Mouse (Mus musculus) layer of hippocampus, adult 9-11 months (tissue): Measurements from ENCODE around the gene Eci3.
A peak's percentile ranks its signal among the peaks of the same experiment; 100 is the strongest.
"Not testable (repeated sequence)": the region's sequence is repeated elsewhere in the genome, so short reads cannot be mapped to it uniquely, and the experiment has no call there.

Source experiments
- DNase-seq: peaks from one replicate; pipeline ENCODE4 v3.0.0; 2022

The Eci3 gene

DNA sequence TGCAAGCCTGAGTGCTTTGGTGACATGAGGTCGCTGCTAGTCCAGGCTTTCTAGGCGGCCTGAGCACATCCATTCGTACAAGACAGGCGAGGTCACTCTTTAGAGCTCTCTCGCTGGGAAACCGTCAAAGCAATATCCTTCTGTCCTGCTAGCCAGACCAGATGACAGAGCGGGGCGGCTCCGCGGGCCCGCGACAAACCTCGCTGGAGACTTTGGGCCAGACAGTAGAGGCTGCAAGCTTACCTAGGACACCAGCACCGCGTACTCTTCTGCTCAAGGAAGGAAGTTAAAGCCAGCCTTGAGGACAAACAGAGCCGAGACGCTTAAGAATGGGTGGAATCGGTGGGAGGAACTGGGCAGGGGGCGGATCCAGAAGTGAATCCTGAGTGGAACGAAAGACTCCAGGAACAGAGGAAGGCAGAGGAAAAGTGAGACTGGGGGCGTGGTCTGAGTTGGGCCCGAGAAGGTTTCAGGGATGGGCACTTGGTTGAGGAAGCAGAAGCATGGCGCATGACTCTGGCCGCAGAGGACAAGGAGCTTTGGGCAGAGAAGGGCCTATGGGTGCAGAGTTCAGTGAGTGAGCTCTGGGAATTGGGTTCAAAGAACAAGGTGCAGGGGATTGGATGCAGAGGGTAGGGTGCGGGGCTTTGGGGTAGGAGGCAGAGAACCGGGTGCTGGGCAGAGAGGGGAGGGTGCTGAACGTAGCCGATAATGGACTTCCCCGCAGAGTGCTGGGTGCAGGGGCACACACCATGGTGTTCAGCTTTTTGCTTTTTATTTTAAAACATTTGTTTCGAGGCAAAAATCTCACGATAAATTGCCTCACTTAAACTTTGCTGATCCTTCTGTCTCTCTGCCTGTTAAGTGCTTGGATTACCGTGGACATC, at the start of gene Eci3:
Eci3 (minus strand) TSS at position 300 of the 887 bp plus-strand sequence.
- DNase-seq: no peak

DNA sequence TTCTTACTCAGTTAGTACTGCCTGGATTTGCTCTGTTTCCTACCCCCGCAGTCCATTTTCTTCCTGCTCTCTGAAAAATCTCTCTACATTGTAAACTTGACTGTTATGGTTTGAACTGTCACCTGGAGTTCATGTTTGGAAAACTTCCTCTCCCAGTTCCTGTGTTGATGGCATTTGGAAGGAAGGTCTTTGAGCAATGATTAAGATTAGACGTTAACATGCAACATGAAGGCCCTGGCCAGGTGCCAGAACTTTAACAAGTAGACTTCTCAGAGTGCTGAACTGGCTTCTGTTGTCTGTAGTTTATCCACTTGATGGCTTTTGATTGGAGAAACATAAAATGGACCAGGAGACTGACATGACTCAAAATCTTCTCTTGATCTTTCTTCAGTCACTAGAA, 32.3 kb upstream of the Eci3 start:
- no peak for DNase-seq

DNA sequence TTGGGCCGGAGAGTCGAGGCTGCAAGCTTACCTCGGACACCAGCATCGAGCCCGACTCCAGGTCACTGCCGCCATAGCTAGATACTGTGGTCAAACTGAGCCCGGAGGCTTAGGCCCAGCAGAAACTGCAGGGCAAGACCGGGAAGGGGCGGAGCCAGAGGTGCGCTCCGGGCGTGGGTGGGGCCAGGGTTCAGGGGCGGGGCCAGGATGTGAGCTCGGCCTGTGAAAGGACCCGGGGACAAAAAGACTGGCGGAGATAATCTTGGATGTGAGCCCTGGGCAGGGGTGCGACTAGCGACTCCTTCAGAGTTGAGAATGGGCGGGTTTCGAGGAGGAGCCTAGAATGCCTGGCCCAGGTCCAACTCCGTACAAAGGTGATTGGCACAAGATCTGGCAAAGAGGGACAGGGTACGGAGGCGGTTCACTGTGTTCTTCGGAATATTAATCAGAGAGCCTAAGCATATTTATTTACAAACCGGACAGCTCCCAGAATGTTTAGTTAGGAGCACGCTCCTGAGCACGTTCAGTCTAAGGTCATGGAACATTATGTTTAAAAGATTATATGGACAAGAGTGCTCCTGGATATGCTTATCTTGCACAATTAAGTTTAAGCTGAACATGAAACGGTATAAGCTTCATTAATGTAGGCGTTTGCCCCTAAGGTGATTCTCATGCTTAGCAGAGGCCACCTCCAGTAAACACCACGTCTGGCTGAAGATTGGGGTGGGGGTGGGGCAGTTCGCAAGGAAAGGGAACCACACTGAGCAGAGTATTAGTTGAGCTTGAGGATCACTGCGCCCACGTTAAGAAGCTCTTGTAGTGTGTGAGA, 30.6 kb upstream of the Eci3 start:
- peak; percentile 90 for DNase-seq

DNA sequence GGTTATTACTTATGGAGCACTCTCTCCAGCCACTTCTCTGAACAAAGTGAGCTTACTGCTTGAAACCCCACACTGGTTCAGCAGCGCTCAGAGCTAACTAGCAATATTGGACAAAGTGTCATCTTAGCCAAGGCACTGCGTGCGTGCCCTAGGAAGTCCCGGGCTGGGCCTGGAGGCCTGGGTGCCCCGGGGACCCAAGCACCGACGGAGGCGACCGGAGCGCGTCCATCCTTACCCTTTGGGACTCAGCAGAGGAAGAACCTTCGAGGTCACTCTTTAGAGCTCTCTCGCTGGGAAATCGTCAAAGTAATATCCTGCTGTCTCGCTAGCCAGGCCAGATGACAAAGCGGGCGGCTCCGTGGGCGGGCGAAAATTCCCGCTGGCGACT, 30.0 kb upstream of the Eci3 start:
- DNase-seq: no peak

DNA sequence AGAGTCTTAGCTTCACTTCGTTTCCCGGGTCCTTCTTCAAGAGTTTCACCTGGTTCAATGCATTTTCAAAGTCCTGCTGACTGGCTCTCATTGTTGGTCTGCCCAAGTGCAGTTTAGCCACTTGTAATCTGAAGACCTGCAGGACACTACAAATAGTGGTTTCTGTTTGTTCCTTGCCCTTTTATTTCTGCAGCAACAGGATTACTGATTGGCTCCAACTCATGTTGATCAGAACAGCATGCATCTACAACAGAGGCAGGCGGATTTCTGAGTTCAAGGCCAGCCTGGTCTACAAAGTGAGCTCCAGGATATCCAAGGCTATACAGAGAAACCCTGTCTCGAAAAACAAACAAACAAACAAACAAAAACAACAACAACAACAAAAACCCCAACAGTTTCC, 29.5 kb upstream of the Eci3 start:
- DNase-seq: no peak

DNA sequence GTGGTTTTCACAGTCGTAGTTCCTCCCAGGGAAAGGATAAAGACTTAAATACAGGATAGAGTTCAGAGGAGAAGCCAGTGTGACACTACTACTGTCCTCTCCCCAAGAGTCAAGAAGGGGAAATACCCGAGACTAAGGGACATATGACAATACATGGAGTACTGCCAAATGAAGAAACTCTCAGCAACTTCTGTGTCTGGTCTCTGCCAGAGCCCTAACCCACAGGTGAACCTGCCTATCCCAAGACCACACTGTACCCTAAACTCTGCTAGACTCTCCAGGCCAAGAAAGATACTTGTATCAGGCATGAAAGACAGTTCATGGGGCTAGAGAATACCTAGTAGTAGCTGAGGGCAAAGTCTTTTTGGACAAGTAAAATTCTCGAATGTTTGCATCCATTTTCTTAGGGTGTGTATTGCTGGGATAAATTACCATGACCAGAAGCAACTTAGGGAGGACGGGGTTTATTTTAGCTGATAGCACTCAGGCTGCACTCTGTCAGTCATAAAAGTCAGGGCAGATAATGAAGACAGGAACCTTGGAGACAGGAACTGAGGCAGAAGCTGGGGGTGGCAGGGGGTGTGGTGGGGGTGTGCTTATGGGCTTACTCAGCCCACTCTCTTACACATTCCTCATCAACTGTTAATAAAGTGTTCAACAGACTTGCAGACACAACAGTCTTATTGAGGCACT, 28.1 kb upstream of the Eci3 start:
- no peak for DNase-seq

DNA sequence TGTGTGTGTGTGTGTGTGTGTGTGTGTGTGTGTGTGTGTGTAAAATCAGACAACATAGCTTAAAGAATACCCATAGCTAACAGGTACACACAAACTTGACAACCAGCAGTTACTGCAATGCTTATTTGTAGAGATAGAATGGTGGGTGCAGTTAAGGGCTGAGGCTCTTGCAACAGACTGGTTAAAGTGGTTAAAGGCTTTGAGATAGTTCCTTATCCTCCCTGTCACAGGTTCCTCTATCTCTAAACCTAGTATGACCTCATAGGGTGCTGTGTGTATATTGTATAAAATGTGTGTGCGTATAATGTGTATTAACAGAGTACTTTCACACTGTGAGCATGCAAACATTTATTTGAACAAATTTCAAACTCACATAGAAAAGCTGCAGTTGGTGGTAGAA, 19.9 kb upstream of the Eci3 start:
- DNase-seq: not testable (repeated sequence)

DNA sequence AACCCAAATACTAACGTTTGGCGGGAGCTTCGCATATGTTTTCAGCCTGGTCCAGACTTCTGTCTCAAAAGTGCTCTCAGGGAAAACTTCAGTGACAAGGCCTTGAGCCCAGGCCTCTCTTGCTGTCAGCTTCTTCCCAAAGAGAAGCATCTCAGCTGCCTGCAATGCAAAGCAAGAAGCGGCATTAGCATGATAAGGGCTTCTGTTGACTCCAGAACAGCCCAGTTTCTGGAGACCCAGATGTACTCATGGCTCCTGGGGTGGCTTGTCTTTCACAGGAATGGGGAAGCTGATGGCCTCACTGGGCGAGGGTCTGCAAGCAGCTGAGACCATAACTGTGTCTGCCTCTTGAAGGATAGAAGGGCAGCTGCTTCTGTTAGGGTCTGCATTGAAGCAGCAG, 15.0 kb upstream of the Eci3 start:
- not testable (repeated sequence) for DNase-seq

DNA sequence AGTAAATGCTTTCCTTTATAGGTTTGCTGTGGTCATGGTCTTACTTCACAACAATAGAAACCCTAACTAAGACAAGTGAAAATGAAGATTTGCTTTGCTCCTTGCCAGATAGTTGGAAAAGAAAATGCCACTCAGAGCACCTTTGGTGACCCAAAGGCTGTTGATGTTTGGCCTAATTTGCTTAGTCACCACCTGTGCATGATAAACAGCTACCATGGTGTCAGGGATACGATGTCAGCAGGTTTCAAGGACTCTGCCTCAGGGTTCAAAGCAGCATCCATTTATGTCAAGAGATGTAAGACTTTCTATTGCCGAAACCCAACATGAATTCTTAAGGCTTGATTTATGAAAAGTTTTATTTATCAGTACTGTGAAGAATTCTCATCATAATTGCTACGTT, 13.8 kb upstream of the Eci3 start:
- DNase-seq: no peak

DNA sequence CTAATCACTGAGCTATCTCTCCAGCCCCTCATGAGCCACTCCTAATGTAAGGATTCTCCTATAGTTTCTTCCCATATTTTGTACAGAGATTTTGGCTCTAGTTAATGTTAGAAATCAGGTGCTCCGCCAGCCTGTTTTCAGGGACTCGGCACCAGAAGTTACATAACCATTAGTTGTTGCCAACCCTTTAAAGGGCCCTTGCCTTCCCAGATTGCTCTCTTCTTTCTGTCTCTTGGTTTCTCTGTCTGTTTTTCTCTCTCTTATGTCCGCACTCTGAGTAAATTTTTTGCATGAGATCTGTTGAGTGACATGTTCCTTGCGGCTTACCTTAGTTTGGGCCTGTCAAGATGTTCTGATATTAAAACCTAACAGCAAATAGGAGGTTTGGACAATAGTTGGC, 12.5 kb upstream of the Eci3 start:
- DNase-seq: no peak

DNA sequence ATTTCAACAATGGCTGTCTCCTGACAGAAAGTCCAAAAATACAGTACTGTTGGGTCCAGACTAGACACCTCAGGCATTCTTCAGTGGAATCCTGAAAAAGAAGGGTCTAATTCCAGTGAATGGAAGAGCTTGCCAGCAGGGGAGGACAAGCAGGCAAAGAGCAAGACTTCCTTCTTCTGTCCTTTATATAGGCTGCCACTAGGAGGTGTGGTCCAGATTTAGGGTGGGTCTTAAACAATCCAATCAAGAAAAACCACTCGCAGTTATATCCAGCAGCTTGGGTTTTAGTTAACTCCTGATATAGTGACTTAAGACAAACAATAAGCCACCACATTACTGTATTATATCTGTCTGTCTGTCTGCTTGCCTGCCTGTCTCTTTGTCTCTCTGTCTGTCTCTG, 10.2 kb upstream of the Eci3 start:
- no peak for DNase-seq

DNA sequence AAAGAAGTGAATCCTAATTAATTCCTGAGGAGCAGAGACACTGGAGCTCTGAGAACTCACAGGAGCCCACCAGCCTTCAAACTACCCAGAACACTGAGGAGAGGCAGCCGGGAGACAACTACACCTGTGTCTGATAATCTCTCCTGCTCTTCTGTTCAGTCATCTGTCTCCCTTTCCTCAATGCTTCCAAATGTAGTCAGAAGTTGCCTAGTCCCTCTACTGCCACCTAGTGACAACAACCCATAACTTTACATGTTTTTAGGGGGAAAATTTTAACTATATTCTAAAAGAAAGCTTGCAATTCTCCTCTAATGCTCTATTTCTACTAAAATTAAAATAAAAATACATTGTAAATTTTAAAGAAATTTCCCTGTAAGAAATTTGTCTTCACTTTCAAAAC, 9.5 kb upstream of the Eci3 start:
- no peak for DNase-seq

DNA sequence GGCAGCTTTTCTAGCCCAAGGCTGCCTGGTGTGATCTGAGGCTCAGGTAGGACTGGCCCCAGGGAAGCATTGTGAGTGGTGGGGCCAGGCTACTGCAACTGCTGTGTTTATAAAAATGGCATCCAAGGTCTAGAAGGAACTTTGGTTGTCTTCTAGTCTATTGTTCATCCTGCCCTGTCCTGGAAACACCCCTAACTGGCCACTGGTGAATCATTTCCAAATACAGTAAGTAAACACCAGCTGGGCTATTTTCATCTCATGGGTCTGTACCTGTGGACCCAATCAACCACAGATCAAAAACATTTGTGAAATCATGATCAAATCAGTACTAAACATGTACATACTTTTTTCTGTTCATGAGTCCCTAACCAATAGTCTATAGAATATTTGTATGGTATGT, 8.8 kb upstream of the Eci3 start:
- DNase-seq: not testable (repeated sequence)

DNA sequence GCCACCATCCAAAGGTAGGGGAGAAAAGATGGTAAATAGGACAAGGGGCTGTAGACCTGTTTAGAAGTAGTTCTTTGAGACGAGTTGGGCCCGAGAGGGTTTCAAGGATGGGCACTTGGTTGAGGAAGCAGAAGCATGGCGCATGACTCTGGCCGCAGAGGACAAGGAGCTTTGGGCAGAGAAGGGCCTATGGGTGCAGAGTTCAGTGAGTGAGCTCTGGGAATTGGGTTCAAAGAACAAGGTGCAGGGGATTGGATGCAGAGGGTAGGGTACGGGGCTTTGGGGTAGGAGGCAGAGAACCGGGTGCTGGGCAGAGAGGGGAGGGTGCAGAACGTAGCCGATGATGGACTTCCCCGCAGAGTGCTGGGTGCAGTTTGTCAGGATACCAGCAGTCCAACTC, 2.0 kb upstream of the Eci3 start:
- not testable (repeated sequence) for DNase-seq

DNA sequence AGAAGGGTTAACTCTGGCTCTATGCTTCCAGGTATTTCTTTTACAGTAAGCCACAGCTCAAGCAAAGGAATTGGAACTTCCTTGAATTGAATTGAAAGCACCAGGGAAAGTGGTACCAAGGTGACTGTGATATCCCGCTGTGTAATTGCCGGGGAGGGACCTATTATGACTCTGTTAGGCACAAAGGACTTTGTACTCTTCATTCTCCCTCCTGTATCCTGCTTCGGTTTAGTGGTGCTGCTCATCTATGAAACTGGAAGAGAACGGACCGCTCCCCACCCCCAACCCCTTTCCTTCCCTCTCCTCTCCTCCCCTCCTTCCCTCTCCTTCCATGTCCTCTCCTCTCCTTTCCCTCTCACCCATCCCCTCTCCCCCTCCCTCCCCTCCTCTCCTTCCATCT, 1.3 kb upstream of the Eci3 start:
- no peak for DNase-seq

DNA sequence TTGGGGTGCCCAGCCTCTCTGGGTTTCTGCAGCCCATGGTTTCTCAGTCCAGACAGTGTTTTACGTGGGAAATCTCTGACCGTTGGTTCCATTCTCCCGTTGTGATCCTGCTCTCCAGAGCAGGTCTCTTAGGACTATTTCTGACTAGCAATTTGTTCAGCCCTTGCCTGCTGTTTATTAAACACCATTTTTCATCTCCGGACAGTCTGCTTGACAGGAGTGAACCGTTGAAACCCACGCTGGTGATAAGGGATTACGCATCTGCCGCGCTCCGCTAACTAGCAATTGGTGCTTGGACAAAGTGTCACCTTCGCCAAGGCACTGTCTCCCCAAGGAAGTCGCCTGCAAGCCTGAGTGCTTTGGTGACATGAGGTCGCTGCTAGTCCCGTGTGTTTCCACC, 809 bp upstream of the Eci3 start:
- DNase-seq: no peak

DNA sequence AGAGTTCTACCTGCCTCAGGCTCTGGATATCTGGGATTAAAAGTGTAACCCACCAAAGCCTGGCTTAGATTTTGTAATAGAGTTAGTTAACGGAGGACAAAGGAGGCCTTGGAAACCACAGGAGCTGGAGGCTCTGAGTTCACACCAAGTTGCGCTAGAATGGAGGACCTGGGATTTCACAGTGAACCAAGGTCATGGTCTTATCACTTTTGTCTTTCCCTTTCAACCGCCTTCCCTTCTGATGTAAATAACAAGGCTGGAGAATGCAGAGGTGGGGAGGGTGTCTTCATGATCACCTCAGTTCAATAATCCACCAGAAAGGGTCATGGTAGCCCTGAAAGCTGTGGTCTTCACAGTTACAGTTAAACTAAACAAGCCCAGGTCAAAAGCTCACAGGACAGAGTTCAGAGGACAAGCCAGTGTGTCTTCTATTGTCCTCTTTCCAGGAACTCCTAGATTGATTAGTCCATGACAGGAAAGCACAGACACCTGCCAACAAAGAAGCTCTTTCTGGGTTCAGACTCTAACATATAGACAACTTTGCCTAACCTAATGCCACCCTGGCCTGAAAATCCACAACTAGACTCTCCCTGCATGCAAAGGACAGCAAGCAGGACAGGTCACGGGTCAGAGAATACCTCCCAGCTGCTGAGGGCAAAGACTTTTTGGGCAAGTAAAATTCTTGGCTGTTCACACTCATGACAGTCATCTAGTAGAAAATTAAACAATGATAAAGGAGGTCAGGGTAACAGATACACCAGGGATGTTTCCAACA, 2.4 kb downstream of the Eci3 start:
- DNase-seq: no peak

DNA sequence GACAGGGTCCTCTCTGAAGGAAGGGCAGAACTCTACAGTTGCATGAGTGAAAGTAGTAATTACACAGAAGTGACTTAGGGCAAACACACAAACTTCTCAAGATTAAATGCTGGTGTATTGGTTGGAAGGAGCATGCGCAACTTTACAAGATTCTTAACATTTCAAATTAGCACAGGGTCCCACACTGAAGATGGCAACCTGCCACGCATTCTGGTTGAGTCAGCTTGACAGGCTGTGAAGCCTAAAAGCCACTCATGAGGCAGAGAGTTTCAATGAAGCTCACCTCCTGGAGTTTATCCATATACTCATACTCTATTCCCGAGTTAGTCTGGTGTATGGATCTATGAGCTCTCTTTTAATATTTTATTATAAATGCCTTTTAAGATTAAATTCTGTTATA, 5.5 kb downstream of the Eci3 start:
- DNase-seq: not testable (repeated sequence)

DNA sequence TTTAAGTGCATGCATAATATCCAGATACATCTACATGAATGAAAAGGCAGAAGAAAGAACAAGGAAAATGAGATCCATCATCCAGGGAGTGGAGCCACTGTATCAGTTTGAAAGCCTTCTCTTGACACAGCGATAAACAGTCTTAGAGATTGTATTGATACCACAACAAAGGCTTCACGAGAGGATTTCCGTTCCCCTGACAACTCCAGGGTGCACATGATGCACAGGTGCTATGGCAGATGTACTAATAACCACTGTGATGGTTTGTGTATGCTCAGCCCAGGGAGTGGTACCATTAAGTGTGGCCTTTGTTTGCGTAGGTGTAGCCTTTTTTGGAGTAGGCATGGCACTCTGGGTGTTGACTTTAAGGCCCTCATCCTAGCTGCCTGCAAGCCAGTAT, 6.7 kb downstream of the Eci3 start:
- DNase-seq: no peak

DNA sequence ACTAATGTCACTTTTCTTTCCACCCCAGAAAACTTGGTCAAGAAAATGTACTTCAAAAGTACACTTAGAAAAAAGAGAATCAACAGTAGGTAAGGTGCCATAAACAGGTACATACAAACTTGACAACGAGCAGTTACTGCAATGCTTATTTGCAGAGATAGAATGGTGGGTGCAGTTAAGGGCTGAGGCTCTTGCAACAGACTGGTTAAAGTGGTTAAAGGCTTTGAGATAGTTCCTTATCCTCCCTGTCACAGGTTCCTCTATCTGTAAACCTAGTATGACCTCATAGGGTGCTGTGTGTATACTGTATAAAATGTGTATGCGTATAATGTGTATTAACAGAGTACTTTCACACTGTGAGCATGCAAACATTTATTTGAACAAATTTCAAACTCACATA, 12.2 kb downstream of the Eci3 start:
- not testable (repeated sequence) for DNase-seq

DNA sequence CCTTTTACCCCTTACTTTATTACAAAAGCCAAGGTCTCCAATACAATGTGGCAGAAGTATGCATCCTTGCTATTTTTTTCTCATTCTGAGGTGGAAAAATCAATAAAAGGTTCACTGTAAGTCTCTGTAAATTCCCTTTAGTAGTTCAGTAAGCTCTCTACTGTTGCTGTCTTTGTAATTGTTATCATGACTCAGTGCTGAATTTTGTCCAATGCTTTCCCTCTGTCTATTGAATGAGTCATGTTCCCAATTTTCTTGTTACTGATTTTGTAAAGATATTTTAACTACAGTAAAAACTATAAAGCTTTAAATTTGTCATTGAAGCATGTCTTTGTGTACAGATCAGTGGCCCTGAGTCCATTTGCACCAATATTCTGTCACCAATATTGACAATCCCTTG, 21.2 kb downstream of the Eci3 start:
- no peak for DNase-seq

DNA sequence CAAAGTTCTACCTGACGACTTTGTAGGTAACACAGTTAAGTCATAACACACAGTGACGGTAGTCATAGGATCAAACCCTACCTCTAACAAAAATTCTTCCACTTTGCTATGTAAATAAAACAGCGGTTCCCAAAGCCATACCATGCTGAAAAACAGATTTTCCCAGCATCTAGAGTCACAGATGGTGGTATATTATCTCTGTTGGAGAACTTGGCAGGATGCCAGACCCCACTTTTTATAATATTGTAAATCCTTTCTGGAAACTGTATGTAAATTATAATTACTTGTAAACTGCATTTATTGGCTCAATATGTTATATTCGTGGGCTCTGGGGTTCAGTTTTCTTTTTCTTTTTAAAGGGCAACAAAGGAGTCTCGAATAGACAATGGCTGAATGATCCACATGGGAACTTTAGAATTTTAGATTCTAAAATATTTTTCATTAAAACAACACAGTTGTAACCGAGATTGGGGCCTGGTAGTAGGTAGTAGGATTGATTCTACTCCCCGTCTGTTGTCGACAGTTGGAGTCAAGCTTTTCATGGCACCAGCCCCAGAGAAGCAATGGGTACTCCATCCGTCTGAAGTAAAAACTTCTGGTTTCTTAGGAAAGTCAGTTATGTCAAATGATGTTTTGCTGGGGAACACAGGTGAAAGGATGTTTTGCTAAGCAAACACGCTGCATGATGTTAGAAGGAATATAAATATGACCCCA, 28.5 kb downstream of the Eci3 start:
- no peak for DNase-seq
